Mouse (Mus musculus) limb, embryonic 13.5 days (tissue): ENCODE measurements at regions not wholly inside any gene's neighbourhood (a gene's known extent, or its start where the extent isn't known, plus 50 kb on each side); places are given as distances from the start of the nearest gene placed in this dataset.

ENCODE experiments used
- ATAC-seq: fragments of 200-750 bp; cut with Nextera tagmentation; 2 replicates; pipeline ENCODE4 v1.8.0; 2017; ENCODE audit warnings: low read depth, moderate number of reproducible peaks, moderate TSS enrichment; ENCODE audit not compliant: low FRiP score
- H3K27ac ChIP-seq: fragments of 300-500 bp; sonication (generic); 2 replicates; pipeline ENCODE4 v1.5.1; 2015; ENCODE audit warnings: inconsistent platforms, mild to moderate bottlenecking, moderate library complexity
- H3K27me3 ChIP-seq: fragments of 300-500 bp; sonication (generic); 2 replicates; pipeline ENCODE4 v1.6.1; 2015; ENCODE audit warnings: mild to moderate bottlenecking, inconsistent platforms
- H3K36me3 ChIP-seq: fragments of 300-500 bp; sonication (generic); 2 replicates; pipeline ENCODE4 v1.6.1; 2015; ENCODE audit warnings: inconsistent platforms, mild to moderate bottlenecking, moderate library complexity
- H3K4me1 ChIP-seq: fragments of 300-500 bp; sonication (generic); 2 replicates; pipeline ENCODE4 v1.6.1; 2015; ENCODE audit warnings: inconsistent platforms
- H3K4me2 ChIP-seq: fragments of 300-500 bp; sonication (generic); replicated peaks from 2 replicates; pipeline ENCODE4 v1.6.1; 2015; ENCODE audit warnings: inconsistent platforms, mild to moderate bottlenecking, moderate library complexity
- H3K4me3 ChIP-seq: fragments of 300-500 bp; sonication (generic); 2 replicates; pipeline ENCODE4 v1.5.1; 2015; ENCODE audit warnings: moderate library complexity, mild to moderate bottlenecking, inconsistent platforms
- H3K9ac ChIP-seq: fragments of 300-500 bp; sonication (generic); 2 replicates; pipeline ENCODE4 v1.6.1; 2015; ENCODE audit warnings: mild to moderate bottlenecking, inconsistent platforms
- H3K9me3 ChIP-seq: fragments of 300-500 bp; sonication (generic); 2 replicates; pipeline ENCODE4 v1.6.1; 2016; ENCODE audit warnings: inconsistent platforms
- WGBS: fragments of 180-500 bp; shearing (Covaris S2); methylation state at CpG from one replicate; pipeline ENCODE4 v1.1.7; 2015; 5-methylcytosine and 5-hydroxymethylcytosine counted together

DNA sequence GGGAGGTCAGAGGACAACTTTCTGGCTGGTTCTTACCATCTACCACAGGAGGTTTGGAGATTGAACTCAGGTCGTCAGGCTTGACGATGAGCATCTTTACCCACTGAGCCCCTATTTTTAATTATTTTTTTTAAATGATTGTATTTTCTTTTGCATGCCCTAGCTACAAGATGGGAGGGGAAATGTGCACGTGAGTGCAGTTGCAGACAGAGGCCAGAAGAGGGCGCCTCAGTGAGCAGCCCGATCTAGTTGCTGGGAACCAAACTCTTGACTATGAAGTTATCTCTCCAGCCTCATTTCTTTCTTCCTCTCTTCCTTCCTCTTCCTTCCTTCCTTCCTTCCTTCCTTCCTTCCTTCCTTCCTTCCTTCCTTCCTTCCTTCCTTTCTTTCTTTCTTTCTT is 537.3 kb upstream of the Adam5 start:
- WGBS = 89% methylated on average over 5 of the region's 5 CpGs
- no peak overlapping the region for H3K4me2 ChIP-seq
- no peak overlapping the region for H3K4me3 ChIP-seq
- no peak for ATAC-seq
- no peaks in the 10 kb centered on the region for H3K27me3 ChIP-seq
- H3K4me1 ChIP-seq = peaks cover 4% of the 10 kb centered on the region; the same call in 1 of the 2 replicates
- no peak overlapping the region for H3K9ac ChIP-seq
- no peaks in the 10 kb centered on the region for H3K36me3 ChIP-seq
- no peak overlapping the region for H3K27ac ChIP-seq
- H3K9me3 ChIP-seq = 0 out of 2 replicates have a peak, but pooled peaks cover 8% of the 10 kb centered on the region

- 75% methylated on average over 12 of the region's 12 CpGs for WGBS
- Histone ChIP-seq H3K4me3 (no peak overlapping the region), H3K4me1 (peaks cover 14% of the 10 kb centered on the region), H3K27ac (peak overlapping the region; percentile 34; the same call in 1 of the 2 replicates), H3K4me2 (no peak overlapping the region), H3K9me3 (0 out of 2 replicates have a peak, but pooled peaks cover 8% of the 10 kb centered on the region), H3K36me3 (no peaks in the 10 kb centered on the region), H3K27me3 (no peaks in the 10 kb centered on the region), H3K9ac (no peak overlapping the region)
- no peak for ATAC-seq
These were observed 534.5 kb upstream of the Adam5 start for GRCm38 (mm10) chr8:25358539-25359165.

DNA sequence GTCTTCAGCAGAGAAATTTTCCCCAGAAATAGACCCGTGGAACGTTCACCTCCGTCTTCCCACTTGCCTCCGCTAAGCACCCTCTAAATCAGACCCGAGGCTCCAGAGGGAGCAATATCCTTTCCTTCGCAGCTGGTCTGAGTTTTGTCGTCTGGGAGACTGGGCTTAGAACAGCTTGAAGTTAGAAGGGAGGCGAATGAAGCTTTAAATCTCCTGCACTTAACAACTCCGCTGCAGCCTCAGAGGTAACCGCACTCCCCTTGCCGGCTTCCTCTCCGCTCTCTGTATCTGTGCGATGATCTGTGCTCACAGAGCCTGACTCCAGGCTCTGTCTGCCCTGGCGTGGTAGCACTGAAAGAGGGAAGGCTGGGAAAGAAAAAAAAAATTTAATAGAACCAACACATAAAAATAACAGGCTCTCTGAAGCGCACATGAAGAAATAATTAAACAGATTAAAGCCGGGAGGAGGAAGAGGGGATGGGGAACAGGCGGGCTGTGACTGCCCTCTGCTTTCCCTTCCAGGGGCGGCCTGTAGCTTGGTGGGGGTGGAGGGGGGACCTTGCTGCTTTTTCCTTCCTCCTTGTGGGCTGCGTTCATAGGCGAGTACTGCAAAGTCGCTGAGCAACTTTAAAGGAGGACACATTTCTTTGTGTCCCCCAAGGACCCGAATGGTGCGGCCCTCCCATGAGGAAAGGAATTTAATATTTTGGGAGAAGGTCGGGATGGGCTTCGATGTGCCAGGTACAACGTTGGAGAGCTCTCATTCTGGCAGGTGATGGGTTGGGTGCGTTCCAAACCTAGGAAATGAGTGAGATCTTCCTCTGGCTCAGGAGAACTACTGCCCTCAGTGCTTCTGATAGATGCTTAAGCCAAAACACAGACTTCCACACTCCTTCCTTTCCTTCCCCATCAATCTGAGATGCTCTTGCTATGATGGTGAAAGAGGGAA is 529.9 kb upstream of the Adam5 start:
- peak; percentile 82 for ATAC-seq
- 5% methylated on average over 27 of the region's 27 CpGs for WGBS

GRCm38 (mm10) chr8:25353405-25353804 is 529.2 kb upstream of the Adam5 start:
- Histone ChIP-seq H3K27me3 (no peaks in the 10 kb centered on the region; the same call in 1 of the 2 replicates), H3K27ac (peak overlapping the region; percentile 67), H3K9ac (peak overlapping the region; percentile 50; the same call in 1 of the 2 replicates), H3K9me3 (0 out of 2 replicates have a peak, but pooled peaks cover 4% of the 10 kb centered on the region), H3K4me2 (peak overlapping the region; percentile 58), H3K36me3 (no peaks in the 10 kb centered on the region), H3K4me1 (peaks cover 25% of the 10 kb centered on the region), H3K4me3 (peak overlapping the region; percentile 28; the same call in 1 of the 2 replicates)
- 31% methylated on average over 7 of the region's 7 CpGs for WGBS
- no peak for ATAC-seq

More for the DNA sequence above, 529.9 kb upstream of the Adam5 start:
- Histone ChIP-seq H3K9me3 (0 out of 2 replicates have a peak, but pooled peaks cover 4% of the 10 kb centered on the region), H3K4me3 (peak overlapping the region; percentile 28), H3K4me2 (peak overlapping the region; percentile 58), H3K4me1 (peaks cover 25% of the 10 kb centered on the region), H3K9ac (peak overlapping the region; percentile 50), H3K27me3 (no peaks in the 10 kb centered on the region; the same call in 1 of the 2 replicates), H3K27ac (peak overlapping the region; percentile 67), H3K36me3 (no peaks in the 10 kb centered on the region)

DNA sequence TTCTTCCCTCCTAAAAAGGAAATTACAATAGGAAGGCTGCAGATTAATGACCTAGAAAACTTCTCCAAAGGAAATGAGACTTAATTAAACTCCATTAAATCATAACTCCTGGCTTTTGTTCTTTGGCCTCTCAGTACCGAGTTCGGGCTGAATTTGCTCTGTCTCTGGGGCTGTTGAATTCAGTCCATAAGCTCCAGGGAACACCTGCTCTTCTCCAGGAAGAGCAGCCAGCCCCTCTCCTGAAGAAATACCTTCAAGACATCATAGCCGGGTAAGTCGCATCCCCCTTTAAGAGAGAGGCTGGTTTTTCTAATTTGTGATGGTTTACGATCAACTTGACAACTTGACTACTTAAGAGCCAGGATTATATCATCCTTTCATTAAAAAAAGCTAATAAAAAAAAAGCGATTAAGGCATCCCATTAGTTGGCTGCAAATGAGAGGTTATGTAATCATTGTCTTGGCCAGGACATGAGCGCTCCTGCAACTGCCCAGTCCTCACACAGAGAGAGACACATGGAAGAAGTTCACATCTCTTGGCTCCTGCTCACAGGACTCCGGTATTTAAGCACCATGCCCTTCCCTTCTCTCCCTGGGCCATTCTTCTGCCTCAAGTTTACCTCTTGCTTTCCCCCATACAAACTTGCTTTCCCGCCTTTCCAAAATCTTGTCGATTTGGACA is 524.0 kb upstream of the Adam5 start:
- Histone ChIP-seq H3K36me3 (no peaks in the 10 kb centered on the region), H3K9me3 (peaks cover 4% of the 10 kb centered on the region; the same call in 1 of the 2 replicates), H3K9ac (no peak overlapping the region), H3K4me1 (peaks cover 15% of the 10 kb centered on the region), H3K4me2 (no peak overlapping the region), H3K4me3 (no peak overlapping the region), H3K27ac (no peak overlapping the region), H3K27me3 (no peaks in the 10 kb centered on the region; the same call in 1 of the 2 replicates)
- no peak for ATAC-seq
- WGBS = 62% methylated on average over 10 of the region's 10 CpGs

- Histone ChIP-seq H3K27me3 (no peaks in the 10 kb centered on the region), H3K9ac (0 out of 2 replicates have a peak overlapping the region, but pooled peaks have one; percentile 25), H3K4me2 (peak overlapping the region; percentile 51), H3K4me1 (peaks cover 19% of the 10 kb centered on the region), H3K9me3 (peaks cover 4% of the 10 kb centered on the region; the same call in 1 of the 2 replicates), H3K36me3 (no peaks in the 10 kb centered on the region), H3K27ac (peak overlapping the region; percentile 72), H3K4me3 (peak overlapping the region; percentile 11; the same call in 1 of the 2 replicates)
- WGBS = 16% methylated on average over 10 of the region's 10 CpGs
- peak; percentile 93 for ATAC-seq
These were observed 519.0 kb upstream of the Adam5 start for GRCm38 (mm10) chr8:25343160-25343602.

GRCm38 (mm10) chr8:25342501-25342900 is 518.3 kb upstream of the Adam5 start:
- Histone ChIP-seq H3K4me1 (peaks cover 19% of the 10 kb centered on the region), H3K27me3 (no peaks in the 10 kb centered on the region), H3K4me3 (no peak overlapping the region), H3K4me2 (0 out of 2 replicates have a peak overlapping the region, but pooled peaks have one; percentile 51), H3K9me3 (peaks cover 4% of the 10 kb centered on the region; the same call in 1 of the 2 replicates), H3K36me3 (no peaks in the 10 kb centered on the region), H3K9ac (0 out of 2 replicates have a peak overlapping the region, but pooled peaks have one; percentile 25), H3K27ac (peak overlapping the region; percentile 72; the same call in 1 of the 2 replicates)
- 71% methylated on average over 5 of the region's 5 CpGs for WGBS
- ATAC-seq = no peak

GRCm38 (mm10) chr8:25341225-25341624 is 517.1 kb upstream of the Adam5 start:
- Histone ChIP-seq H3K9me3 (peaks cover 7% of the 10 kb centered on the region; the same call in 1 of the 2 replicates), H3K4me1 (peaks cover 19% of the 10 kb centered on the region), H3K27me3 (no peaks in the 10 kb centered on the region), H3K36me3 (no peaks in the 10 kb centered on the region), H3K9ac (no peak overlapping the region), H3K4me3 (no peak overlapping the region), H3K27ac (no peak overlapping the region), H3K4me2 (no peak overlapping the region)
- WGBS = 67% methylated on average over 5 of the region's 5 CpGs
- ATAC-seq = no peak

GRCm38 (mm10) chr8:25340729-25341128 is 516.6 kb upstream of the Adam5 start:
- H3K27ac ChIP-seq = no peak overlapping the region
- no peak overlapping the region for H3K4me3 ChIP-seq
- no peak overlapping the region for H3K4me2 ChIP-seq
- WGBS = 70% methylated on average over 2 of the region's 2 CpGs
- H3K4me1 ChIP-seq = peaks cover 19% of the 10 kb centered on the region
- H3K36me3 ChIP-seq = no peaks in the 10 kb centered on the region
- no peaks in the 10 kb centered on the region for H3K27me3 ChIP-seq
- H3K9ac ChIP-seq = no peak overlapping the region
- ATAC-seq = no peak
- H3K9me3 ChIP-seq = peaks cover 9% of the 10 kb centered on the region; the same call in 1 of the 2 replicates

DNA sequence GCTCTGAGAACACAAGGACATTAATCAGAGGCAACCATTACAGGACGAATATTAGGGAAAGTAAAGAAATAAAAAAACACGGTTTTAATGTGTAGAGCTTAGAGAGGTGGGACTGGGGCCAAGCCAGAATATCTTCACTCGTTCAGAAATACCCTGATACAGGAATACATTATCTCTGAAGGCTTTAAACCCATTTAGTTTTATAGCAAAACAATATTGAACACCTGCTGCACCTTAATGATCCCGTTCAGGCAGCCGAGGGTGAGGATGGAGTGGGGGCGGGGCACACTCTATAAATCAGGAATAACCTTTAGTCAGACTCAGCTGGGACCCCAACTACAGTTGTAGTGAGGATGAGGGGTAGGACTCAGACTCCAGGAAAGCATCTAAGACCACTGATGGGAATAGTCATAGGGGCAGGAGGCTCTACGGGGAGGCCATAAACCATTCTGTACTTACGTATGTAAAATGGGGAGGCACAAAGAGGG is 508.0 kb upstream of the Adam5 start:
- WGBS = 21% methylated on average over 8 of the region's 8 CpGs
- ATAC-seq = peak; percentile 20; the same call in 1 of the 2 replicates
- H3K4me1 ChIP-seq = peaks cover 55% of the 10 kb centered on the region
- no peak overlapping the region for H3K9ac ChIP-seq
- H3K4me3 ChIP-seq = no peak overlapping the region
- peak overlapping the region; percentile 55; the same call in 1 of the 2 replicates for H3K27ac ChIP-seq
- 0 out of 2 replicates have a peak, but pooled peaks cover 6% of the 10 kb centered on the region for H3K9me3 ChIP-seq
- no peaks in the 10 kb centered on the region for H3K36me3 ChIP-seq
- 0 out of 2 replicates have a peak overlapping the region, but pooled peaks have one; percentile 11 for H3K4me2 ChIP-seq
- no peaks in the 10 kb centered on the region for H3K27me3 ChIP-seq

GRCm38 (mm10) chr8:25331161-25331776 is 507.1 kb upstream of the Adam5 start:
- H3K4me1 ChIP-seq = peaks cover 61% of the 10 kb centered on the region
- no peak overlapping the region for H3K4me3 ChIP-seq
- no peaks in the 10 kb centered on the region for H3K27me3 ChIP-seq
- ATAC-seq = no peak
- 0 out of 2 replicates have a peak, but pooled peaks cover 4% of the 10 kb centered on the region for H3K9me3 ChIP-seq
- no peak overlapping the region for H3K4me2 ChIP-seq
- no peak overlapping the region for H3K9ac ChIP-seq
- peak overlapping the region; percentile 16; the same call in 1 of the 2 replicates for H3K27ac ChIP-seq
- 33% methylated on average over 7 of the region's 7 CpGs for WGBS
- no peaks in the 10 kb centered on the region for H3K36me3 ChIP-seq
